Mouse (Mus musculus): ENCODE measurements around the gene 5830411N06Rik. TPM values are rescaled to one million over a fixed set of nuclear protein-coding genes. Genes with fewer than 3 reads are reported as not detected.

5830411N06Rik gene
- total and polyA plus RNA-seq, 2 experiments from 2014 or later, result not detected

DNA sequence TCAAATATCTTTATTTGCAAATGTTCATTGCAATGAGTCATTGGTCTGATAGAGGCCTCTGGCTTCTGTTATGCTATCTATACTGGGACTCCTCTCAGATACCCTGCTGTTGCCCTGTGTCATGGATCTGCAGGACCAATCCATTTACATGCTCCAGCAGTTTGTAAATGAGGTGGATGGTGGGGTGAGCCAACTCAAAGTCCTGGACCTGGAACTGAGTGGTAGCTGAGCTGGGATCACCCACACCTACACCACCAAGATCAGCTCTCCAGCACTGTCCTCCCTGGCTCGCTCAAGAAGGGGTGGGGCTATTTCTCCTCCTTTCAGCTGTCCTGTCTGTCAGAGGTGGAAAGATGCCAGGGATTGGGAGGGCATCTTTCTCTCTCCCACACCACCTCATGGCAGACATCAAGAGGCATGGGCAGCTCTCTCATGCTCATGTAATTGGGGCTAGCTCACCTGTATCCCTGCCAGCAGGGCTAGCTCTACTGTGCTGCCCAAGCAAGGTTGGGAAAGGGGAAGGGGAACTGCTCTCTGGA lies 82.8 kb downstream of the 5830411N06Rik start:
- DNase-seq, result no peak
- 64% methylated on average over 1 of the region's 1 CpGs for WGBS
- ATAC-seq, result no peak
- no peaks in the 10 kb centered on the region for H3K36me3 ChIP-seq (ENCODE audit: insufficient read depth)
- H3K4me3 ChIP-seq (ENCODE audit: low read depth, low read length), result no peak overlapping the region
- TF ChIP-seq CTCF (IDR thresholded peaks at IDR 0.05; ENCODE audit: low read depth), result no peak
- H3K27me3 ChIP-seq (ENCODE audit: insufficient read depth, low read length), result no peaks in the 10 kb centered on the region
- H3K9ac ChIP-seq, result no peak overlapping the region
- H3K9me3 ChIP-seq (ENCODE audit: low read length), result no peaks in the 10 kb centered on the region
- no peak overlapping the region for H3K4me2 ChIP-seq (ENCODE audit: low read depth)
- H3K27ac ChIP-seq (ENCODE audit: low read depth, low read length), result no peak overlapping the region
- H3K4me1 ChIP-seq (ENCODE audit: insufficient read depth), result no peaks in the 10 kb centered on the region

- no peak within 1 kb of the TSS for H3K27ac ChIP-seq (ENCODE audit: low read depth, low read length)
- WGBS, result 70% methylated on average over 2 of the region's 2 CpGs
- H3K9me3 ChIP-seq (ENCODE audit: low read length), result no peaks in the 10 kb centered on the region
- no peak within 1 kb of the TSS for H3K4me2 ChIP-seq (ENCODE audit: low read depth)
- TF ChIP-seq CTCF (IDR thresholded peaks at IDR 0.05; ENCODE audit: low read depth), result no peak
- DNase-seq (no peak), ATAC-seq (no peak)
- H3K9ac ChIP-seq, result no peak within 1 kb of the TSS
- H3K27me3 ChIP-seq (ENCODE audit: insufficient read depth, low read length), result no peaks in the 10 kb centered on the region
- H3K4me3 ChIP-seq (ENCODE audit: low read depth, low read length), result no peak within 1 kb of the TSS
- no peaks in the 10 kb centered on the region for H3K4me1 ChIP-seq (ENCODE audit: insufficient read depth)
- H3K36me3 ChIP-seq (ENCODE audit: insufficient read depth), result no peaks in the 10 kb centered on the region
Observed at GRCm38 (mm10) chr7:140333717-140334116, 86.6 kb downstream of the 5830411N06Rik start, which contains the start of gene Olfr527. TSS of gene Olfr527 (plus strand) at chr7:140334017.

Other genes with a start within 250 kb of the 5830411N06Rik start
- 49.8 and 56.1 TPM in 2 replicates for gene Zfp511, start 210.9 kb upstream of the 5830411N06Rik start, total RNA-seq (2014; rRNA removed)
- 66.1 and 74.3 TPM in 2 replicates for gene Zfp511, start 210.9 kb upstream of the 5830411N06Rik start, polyA plus RNA-seq (2015; fragmentation: Nextera tagmentation; extraction: Ambion mirVana)
- 67.3 and 79.8 TPM in 2 replicates for gene Tubgcp2, start 210.6 kb upstream of the 5830411N06Rik start, total RNA-seq (2014; rRNA removed)
- gene Tubgcp2, start 210.6 kb upstream of the 5830411N06Rik start, polyA plus RNA-seq (2015; fragmentation: Nextera tagmentation; extraction: Ambion mirVana), result 57.8 and 68.1 TPM in 2 replicates
- 0.48 and 1.2 TPM in 2 replicates for gene Msx3, start 198.2 kb upstream of the 5830411N06Rik start, total RNA-seq (2014; rRNA removed)
- 0.53 and 1.5 TPM in 2 replicates for gene Msx3, start 198.2 kb upstream of the 5830411N06Rik start, polyA plus RNA-seq (2015; fragmentation: Nextera tagmentation; extraction: Ambion mirVana)
- 259 and 284 TPM in 2 replicates for gene Caly, start 164.7 kb upstream of the 5830411N06Rik start, total RNA-seq (2014; rRNA removed)
- gene Caly, start 164.7 kb upstream of the 5830411N06Rik start, polyA plus RNA-seq (2015; fragmentation: Nextera tagmentation; extraction: Ambion mirVana), result 348 and 396 TPM in 2 replicates
- not detected in 2 replicates for gene Prap1, start 153.9 kb upstream of the 5830411N06Rik start, total RNA-seq (2014; rRNA removed)
- gene Prap1, start 153.9 kb upstream of the 5830411N06Rik start, polyA plus RNA-seq (2015; fragmentation: Nextera tagmentation; extraction: Ambion mirVana), result not detected in 2 replicates
- gene Fuom, start 144.8 kb upstream of the 5830411N06Rik start, total RNA-seq (2014; rRNA removed), result 15.7 and 23.0 TPM in 2 replicates
- 26.9 and 28.4 TPM in 2 replicates for gene Fuom, start 144.8 kb upstream of the 5830411N06Rik start, polyA plus RNA-seq (2015; fragmentation: Nextera tagmentation; extraction: Ambion mirVana)
- gene Paox, start 131.5 kb upstream of the 5830411N06Rik start, total RNA-seq (2014; rRNA removed), result 8.8 and 10.5 TPM in 2 replicates
- 6.0 and 7.5 TPM in 2 replicates for gene Paox, start 131.5 kb upstream of the 5830411N06Rik start, polyA plus RNA-seq (2015; fragmentation: Nextera tagmentation; extraction: Ambion mirVana)
- gene Echs1, start 130.8 kb upstream of the 5830411N06Rik start, total RNA-seq (2014; rRNA removed), result 84.0 and 103 TPM in 2 replicates
- gene Echs1, start 130.8 kb upstream of the 5830411N06Rik start, polyA plus RNA-seq (2015; fragmentation: Nextera tagmentation; extraction: Ambion mirVana), result 113 and 116 TPM in 2 replicates
- gene Mtg1, start 109.7 kb upstream of the 5830411N06Rik start, total RNA-seq (2014; rRNA removed), result 14.2 and 15.0 TPM in 2 replicates
- gene Mtg1, start 109.7 kb upstream of the 5830411N06Rik start, polyA plus RNA-seq (2015; fragmentation: Nextera tagmentation; extraction: Ambion mirVana), result 33.7 and 35.8 TPM in 2 replicates
- 64.0 and 74.4 TPM in 2 replicates for gene Sprn, start 92.4 kb upstream of the 5830411N06Rik start, total RNA-seq (2014; rRNA removed)
- gene Sprn, start 92.4 kb upstream of the 5830411N06Rik start, polyA plus RNA-seq (2015; fragmentation: Nextera tagmentation; extraction: Ambion mirVana), result 32.6 and 43.5 TPM in 2 replicates
- gene Olfr522, start 82.5 kb upstream of the 5830411N06Rik start, total RNA-seq (2014; rRNA removed), result not detected in 2 replicates
- gene Olfr522, start 82.5 kb upstream of the 5830411N06Rik start, polyA plus RNA-seq (2015; fragmentation: Nextera tagmentation; extraction: Ambion mirVana), result not detected in 2 replicates
- not detected in 2 replicates for gene Olfr523, start 74.1 kb upstream of the 5830411N06Rik start, total RNA-seq (2014; rRNA removed)
- not detected in 2 replicates for gene Olfr523, start 74.1 kb upstream of the 5830411N06Rik start, polyA plus RNA-seq (2015; fragmentation: Nextera tagmentation; extraction: Ambion mirVana)
- not detected in 2 replicates for gene Olfr524, start 41.3 kb upstream of the 5830411N06Rik start, total RNA-seq (2014; rRNA removed)
- gene Olfr524, start 41.3 kb upstream of the 5830411N06Rik start, polyA plus RNA-seq (2015; fragmentation: Nextera tagmentation; extraction: Ambion mirVana), result not detected in 2 replicates
- 0.08 TPM in 1 of 2 replicates, not detected in the other for gene Cd163l1, start 29.0 kb upstream of the 5830411N06Rik start, total RNA-seq (2014; rRNA removed)
- not detected in 2 replicates for gene Cd163l1, start 29.0 kb upstream of the 5830411N06Rik start, polyA plus RNA-seq (2015; fragmentation: Nextera tagmentation; extraction: Ambion mirVana)
- gene Olfr525, start 73.6 kb downstream of the 5830411N06Rik start, total RNA-seq (2014; rRNA removed), result not detected in 2 replicates
- not detected in 2 replicates for gene Olfr525, start 73.6 kb downstream of the 5830411N06Rik start, polyA plus RNA-seq (2015; fragmentation: Nextera tagmentation; extraction: Ambion mirVana)
- gene Olfr527, start 86.7 kb downstream of the 5830411N06Rik start, total RNA-seq (2014; rRNA removed), result not detected in 2 replicates
- not detected in 2 replicates for gene Olfr527, start 86.7 kb downstream of the 5830411N06Rik start, polyA plus RNA-seq (2015; fragmentation: Nextera tagmentation; extraction: Ambion mirVana)
- not detected in 2 replicates for gene Olfr60, start 114.4 kb downstream of the 5830411N06Rik start, total RNA-seq (2014; rRNA removed)
- gene Olfr60, start 114.4 kb downstream of the 5830411N06Rik start, polyA plus RNA-seq (2015; fragmentation: Nextera tagmentation; extraction: Ambion mirVana), result not detected in 2 replicates
- gene Olfr530, start 129.0 kb downstream of the 5830411N06Rik start, total RNA-seq (2014; rRNA removed), result not detected in 2 replicates
- not detected in 2 replicates for gene Olfr530, start 129.0 kb downstream of the 5830411N06Rik start, polyA plus RNA-seq (2015; fragmentation: Nextera tagmentation; extraction: Ambion mirVana)
- not detected in 2 replicates for gene Olfr531, start 155.6 kb downstream of the 5830411N06Rik start, total RNA-seq (2014; rRNA removed)
- gene Olfr531, start 155.6 kb downstream of the 5830411N06Rik start, polyA plus RNA-seq (2015; fragmentation: Nextera tagmentation; extraction: Ambion mirVana), result not detected in 2 replicates
- gene Olfr532, start 174.4 kb downstream of the 5830411N06Rik start, total RNA-seq (2014; rRNA removed), result not detected in 2 replicates
- not detected in 2 replicates for gene Olfr532, start 174.4 kb downstream of the 5830411N06Rik start, polyA plus RNA-seq (2015; fragmentation: Nextera tagmentation; extraction: Ambion mirVana)
- gene Olfr533, start 216.1 kb downstream of the 5830411N06Rik start, total RNA-seq (2014; rRNA removed), result not detected in 2 replicates
- not detected in 2 replicates for gene Olfr533, start 216.1 kb downstream of the 5830411N06Rik start, polyA plus RNA-seq (2015; fragmentation: Nextera tagmentation; extraction: Ambion mirVana)
- gene Olfr535, start 236.9 kb downstream of the 5830411N06Rik start, total RNA-seq (2014; rRNA removed), result not detected in 2 replicates
- gene Olfr535, start 236.9 kb downstream of the 5830411N06Rik start, polyA plus RNA-seq (2015; fragmentation: Nextera tagmentation; extraction: Ambion mirVana), result not detected in 2 replicates